Comparison of ENCODE assay signal across 9 mouse cellular contexts in genomic region chr10:75975216-75975615, GRCm38 (mm10). TPM values are rescaled to one million over a fixed set of nuclear protein-coding genes. Genes with fewer than 3 reads are reported as not detected.
DNase-seq lines count a peak whose midpoint lies in the region; ATAC-seq and TF ChIP-seq lines count a peak whose summit lies in the region.
"Had no signal": no experiment of that assay in that cellular context is flagged by ENCODE, and none has a peak within 500 bp of the region (broad histone marks: within the 10 kb centered on the region; RNA-seq: fewer than 3 reads in every experiment).

No protein-coding gene starts in this region.

- ATAC-seq in kidney, embryonic 14.5 days (ENCODE audit: low FRiP score, low TSS enrichment): no peak
- ATAC-seq in CD4-positive, CD25-positive, alpha-beta regulatory T cell, adult 4 months: peak; percentile 84
- ATAC-seq in Patski: no peak
- ATAC-seq in megakaryocyte-erythroid progenitor cell, adult 5-6 weeks (replicated peaks; ENCODE audit: low FRiP score, low TSS enrichment, poor library complexity, severe bottlenecking): peak; percentile 37; the same call in 1 of the 2 replicates

- H3K9ac ChIP-seq in kidney, embryonic 14.5 days (ENCODE audit: low read depth, low read length): no peak overlapping the region
- H3K9ac ChIP-seq: lung, embryonic 15.5 days had no signal

- H3K36me3 ChIP-seq in kidney, embryonic 14.5 days (ENCODE audit: control insufficient read depth, insufficient read depth, low read length): no peaks in the 10 kb centered on the region
- H3K36me3 ChIP-seq: lung, embryonic 15.5 days had no signal

- in situ Hi-C loops in Patski (cut with MboI; ENCODE audit: low pct_unique_long_range_greater_than_20kb): loop anchor here (25.0 kb wide), 1 partner anchor 212 kb away; no protein-coding TSS in a partner anchor

- intact Hi-C loops in left cerebral cortex, postnatal 36 days (cut with DNase I): no loop called here

- H3K4me2 ChIP-seq in kidney, embryonic 14.5 days (replicated peaks; ENCODE audit: low read depth, low read length): no peak overlapping the region
- H3K4me2 ChIP-seq: lung, embryonic 15.5 days had no signal

- H3K4me3 ChIP-seq in kidney, embryonic 14.5 days (ENCODE audit: low read length): no peak overlapping the region
- H3K4me3 ChIP-seq: lung, embryonic 15.5 days had no signal

- CTCF ChIA-PET in Patski (lab: Charles Lee): no interaction called here

- no peak overlapping the region for H3K27ac ChIP-seq in kidney, embryonic 14.5 days (ENCODE audit: low read depth, low read length)
- H3K27ac ChIP-seq: lung, embryonic 15.5 days had no signal

- peak; percentile 83 for TF ChIP-seq CTCF in Patski (IDR thresholded peaks at IDR 0.05)

- 75% methylated on average over 5 of the region's 5 CpGs for WGBS in kidney, embryonic 14.5 days

- no peaks in the 10 kb centered on the region for H3K9me3 ChIP-seq in kidney, embryonic 14.5 days (ENCODE audit: control insufficient read depth, low read length)
- H3K9me3 ChIP-seq: lung, embryonic 15.5 days had no signal

- peak; percentile 12 for DNase-seq in kidney, adult 18-20 months
- DNase-seq in Patski (ENCODE audit: low read depth, low spot score): no peak
- no peak for DNase-seq in left cerebral cortex, postnatal 36 days (ENCODE audit: low spot score in 2 of 2)
- DNase-seq in right cerebral cortex, postnatal 4 days: no peak

- POLR2A ChIA-PET in Patski (lab: Charles Lee): no interaction called here

- no peaks in the 10 kb centered on the region for H3K4me1 ChIP-seq in kidney, embryonic 14.5 days (ENCODE audit: control insufficient read depth, insufficient read depth, low read length)

- no peaks in the 10 kb centered on the region for H3K27me3 ChIP-seq in kidney, embryonic 14.5 days (ENCODE audit: control insufficient read depth, insufficient read depth, low read length)
- no peaks in the 10 kb centered on the region for H3K27me3 ChIP-seq in Patski
- H3K27me3 ChIP-seq: lung, embryonic 15.5 days had no signal

RNA-seq across cellular contexts. Expression of gene Gm5134, which starts 20.9 kb away (rescaled TPM):
- polyA plus RNA-seq in kidney, embryonic 14.5 days (2014; fragmentation: Nextera tagmentation; extraction: Ambion mirVana): not detected in 2 replicates
- polyA plus RNA-seq in CD4-positive, CD25-positive, alpha-beta regulatory T cell, adult 4 months (2017; shearing (Covaris generic)): 1 to 10 TPM in 1 of 2 experiments, under 1 TPM in 1; 0.55 to 1.1 TPM
- polyA plus RNA-seq in Patski (2021): not detected
- 0.12 and 1.4 TPM in 2 replicates for total RNA-seq in megakaryocyte-erythroid progenitor cell, adult 5-6 weeks (2014; fragmentation: Nextera tagmentation)
- total RNA-seq in megakaryocyte-erythroid progenitor cell, adult 5-6 weeks (2017): 0.38 TPM in 1 of 2 replicates, not detected in the other
- not detected for total RNA-seq in left cerebral cortex, postnatal 36 days (2021)

RNA-seq across cellular contexts. Expression of gene Vpreb3, which starts 32.4 kb away (rescaled TPM):
- polyA plus RNA-seq in kidney, embryonic 14.5 days (2014; fragmentation: Nextera tagmentation; extraction: Ambion mirVana): 1.1 and 1.4 TPM in 2 replicates
- 1 to 10 TPM; 1.3 to 2.1 TPM for polyA plus RNA-seq in CD4-positive, CD25-positive, alpha-beta regulatory T cell, adult 4 months (2017; shearing (Covaris generic))
- polyA plus RNA-seq in Patski (2021): not detected
- 6.1 and 35.6 TPM in 2 replicates for total RNA-seq in megakaryocyte-erythroid progenitor cell, adult 5-6 weeks (2014; fragmentation: Nextera tagmentation)
- not detected in 2 replicates for total RNA-seq in megakaryocyte-erythroid progenitor cell, adult 5-6 weeks (2017)
- not detected for total RNA-seq in left cerebral cortex, postnatal 36 days (2021)
- total RNA-seq: common myeloid progenitor, adult 5-6 weeks had no signal

RNA-seq across cellular contexts. Expression of gene Gm867, which starts 34.7 kb away (rescaled TPM):
- 0.35 TPM in 1 of 2 replicates, not detected in the other for polyA plus RNA-seq in kidney, embryonic 14.5 days (2014; fragmentation: Nextera tagmentation; extraction: Ambion mirVana)
- under 1 TPM in 1 of 2 experiments, not detected in 1; 0.27 TPM for polyA plus RNA-seq in CD4-positive, CD25-positive, alpha-beta regulatory T cell, adult 4 months (2017; shearing (Covaris generic))
- polyA plus RNA-seq in Patski (2021): 0.05 TPM
- 1.8 and 3.6 TPM in 2 replicates for total RNA-seq in megakaryocyte-erythroid progenitor cell, adult 5-6 weeks (2014; fragmentation: Nextera tagmentation)
- not detected in 2 replicates for total RNA-seq in megakaryocyte-erythroid progenitor cell, adult 5-6 weeks (2017)
- under 1 TPM in 1 of 2 experiments, not detected in 1; 0.35 TPM for total RNA-seq in left cerebral cortex, postnatal 36 days (2021)
- total RNA-seq: common myeloid progenitor, adult 5-6 weeks had no signal

RNA-seq across cellular contexts. Expression of gene Mmp11, which starts 38.9 kb away (rescaled TPM):
- 43.7 and 53.9 TPM in 2 replicates for polyA plus RNA-seq in kidney, embryonic 14.5 days (2014; fragmentation: Nextera tagmentation; extraction: Ambion mirVana)
- polyA plus RNA-seq in CD4-positive, CD25-positive, alpha-beta regulatory T cell, adult 4 months (2017; shearing (Covaris generic)): 10 to 100 TPM in 1 of 2 experiments, 1 to 10 TPM in 1; 6.1 to 11.8 TPM
- 67.8 TPM for polyA plus RNA-seq in Patski (2021)
- 0.96 and 1.9 TPM in 2 replicates for total RNA-seq in megakaryocyte-erythroid progenitor cell, adult 5-6 weeks (2014; fragmentation: Nextera tagmentation)
- not detected in 2 replicates for total RNA-seq in megakaryocyte-erythroid progenitor cell, adult 5-6 weeks (2017)
- total RNA-seq in left cerebral cortex, postnatal 36 days (2021): 1 to 10 TPM in 1 of 2 experiments, under 1 TPM in 1; 0.79 to 1.7 TPM

RNA-seq across cellular contexts. Expression of gene Chchd10, which starts 42.3 kb away (rescaled TPM):
- polyA plus RNA-seq in kidney, embryonic 14.5 days (2014; fragmentation: Nextera tagmentation; extraction: Ambion mirVana): 94.4 and 99.4 TPM in 2 replicates
- polyA plus RNA-seq in CD4-positive, CD25-positive, alpha-beta regulatory T cell, adult 4 months (2017; shearing (Covaris generic)): 10 to 100 TPM; 15.3 to 18.3 TPM
- 362 TPM for polyA plus RNA-seq in Patski (2021)
- total RNA-seq in megakaryocyte-erythroid progenitor cell, adult 5-6 weeks (2014; fragmentation: Nextera tagmentation): 177 and 314 TPM in 2 replicates
- total RNA-seq in megakaryocyte-erythroid progenitor cell, adult 5-6 weeks (2017): 74.0 and 119 TPM in 2 replicates
- total RNA-seq in left cerebral cortex, postnatal 36 days (2021): 100 to 1,000 TPM; 373 to 446 TPM

Comparison
In these comparisons a context has a peak if more than half of its experiments do, and no peak if none do; other contexts are left out.
1. ATAC-seq: peak in CD4-positive, CD25-positive, alpha-beta regulatory T cell, adult 4 months (single experiment) and megakaryocyte-erythroid progenitor cell, adult 5-6 weeks (single experiment); none in kidney, embryonic 14.5 days (single experiment) and Patski (single experiment).